Mouse (Mus musculus) small intestine, adult 2 months (tissue): Measurements from ENCODE around the gene Pik3r5. TPM values are rescaled to one million over a fixed set of nuclear protein-coding genes. Genes with fewer than 3 reads are reported as not detected.
A peak's percentile ranks its signal among the peaks of the same experiment; 100 is the strongest.

Source experiments
- H3K27ac ChIP-seq: fragments of 200-500 bp; 2 replicates; pipeline ENCODE4 v1.5.1; 2012; ENCODE audit warnings: low read depth, low read length, control low read depth, inconsistent platforms; ENCODE audit not compliant: insufficient read depth
- H3K27me3 ChIP-seq: fragments of 200-500 bp; 2 replicates; pipeline ENCODE4 v1.6.1; 2012; ENCODE audit warnings: mild to moderate bottlenecking, moderate library complexity, low read length, inconsistent platforms; ENCODE audit not compliant: control insufficient read depth, insufficient read depth
- H3K36me3 ChIP-seq: fragments of 200-500 bp; 2 replicates; pipeline ENCODE4 v1.6.1; 2012; ENCODE audit warnings: mild to moderate bottlenecking, low read length, control low read depth, inconsistent platforms; ENCODE audit not compliant: control insufficient read depth, insufficient read depth
- H3K4me1 ChIP-seq: fragments of 200-500 bp; 2 replicates; pipeline ENCODE4 v1.6.1; 2012; ENCODE audit warnings: low read length, inconsistent platforms, mixed read lengths; ENCODE audit not compliant: control insufficient read depth, insufficient read depth, insufficient read length
- H3K4me3 ChIP-seq: fragments of 200-500 bp; 2 replicates; pipeline ENCODE4 v1.5.1; 2012; ENCODE audit warnings: low read depth, mild to moderate bottlenecking, control low read depth, inconsistent platforms, low read length, moderate library complexity
- CTCF ChIP-seq: fragments of 200-500 bp; IDR thresholded peaks from 2 replicates; pipeline ENCODE4 v1.5.1; 2012; ENCODE audit warnings: low read depth, mild to moderate bottlenecking, control low read depth, inconsistent platforms, low read length, moderate library complexity, mixed read lengths; ENCODE audit not compliant: insufficient replicate concordance, insufficient read length; ENCODE audit errors: extremely low read depth
- POLR2A ChIP-seq: fragments of 200-500 bp; IDR thresholded peaks from 2 replicates; pipeline ENCODE4 v1.6.1; 2012; ENCODE audit warnings: low read depth, mild to moderate bottlenecking, control low read depth, inconsistent platforms, low read length, moderate library complexity
- WGBS: fragments of 180-500 bp; shearing (Covaris S2); methylation state at CpG from one replicate; pipeline ENCODE4 v1.1.7; 2018; 5-methylcytosine and 5-hydroxymethylcytosine counted together
- polyA plus RNA-seq: library from polyadenylated mRNA; depleted of rRNA; stranded (reverse); fragments of >200 nt; gene quantifications from 2 replicates; pipeline ENCODE4 v1.2.3, GENCODE M21; 2012

Gene Pik3r5
- polyA plus RNA-seq, 1 experiment: 8.9 TPM

DNA sequence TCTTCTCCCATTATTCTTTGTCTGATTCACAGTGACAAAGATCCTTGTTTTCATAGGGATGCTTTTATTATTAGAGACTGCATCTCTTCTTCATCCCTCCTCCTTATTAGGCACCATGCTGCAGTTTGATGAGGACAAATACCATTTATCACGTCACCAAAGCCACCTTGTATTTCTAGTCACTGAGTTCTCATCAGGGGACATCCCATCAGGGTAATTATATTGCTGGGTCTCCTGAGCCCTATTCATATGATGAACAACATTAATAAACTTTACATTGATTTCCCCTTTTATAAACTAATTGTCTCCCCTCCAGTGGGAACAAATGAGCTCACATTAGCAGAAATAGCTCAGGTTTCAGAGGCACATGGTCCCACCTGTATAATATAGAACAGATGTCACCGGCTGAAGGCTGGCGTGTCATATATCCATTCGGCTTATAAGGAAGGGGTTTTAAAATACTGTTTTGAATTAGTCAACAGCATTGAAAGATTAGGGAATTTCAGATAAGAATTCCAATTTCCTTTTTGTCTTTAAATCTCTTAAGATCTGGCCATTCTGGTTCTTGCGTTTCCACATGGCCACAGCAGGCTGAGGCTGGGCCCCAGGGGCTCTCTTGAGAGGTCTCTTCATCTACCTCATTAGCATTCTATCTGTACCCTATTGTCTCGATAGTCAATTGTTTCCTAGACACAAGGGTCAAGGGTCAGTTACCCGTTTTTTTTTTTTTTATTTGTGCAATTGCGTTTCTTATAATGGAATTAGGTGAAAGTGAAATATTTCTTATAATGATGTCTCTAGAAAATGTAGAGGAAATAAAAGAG, 6.2 kb upstream of the Pik3r5 start:
- 53% methylated on average over 8 of the region's 8 CpGs for WGBS
- TF ChIP-seq CTCF: no peak
- TF ChIP-seq POLR2A: no peak
- H3K36me3 ChIP-seq: no peaks in the 10 kb centered on the region
- no peak overlapping the region for H3K27ac ChIP-seq
- no peak overlapping the region for H3K4me3 ChIP-seq
- H3K4me1 ChIP-seq: no peaks in the 10 kb centered on the region; the same call in 1 of the 2 replicates
- H3K27me3 ChIP-seq: no peaks in the 10 kb centered on the region

DNA sequence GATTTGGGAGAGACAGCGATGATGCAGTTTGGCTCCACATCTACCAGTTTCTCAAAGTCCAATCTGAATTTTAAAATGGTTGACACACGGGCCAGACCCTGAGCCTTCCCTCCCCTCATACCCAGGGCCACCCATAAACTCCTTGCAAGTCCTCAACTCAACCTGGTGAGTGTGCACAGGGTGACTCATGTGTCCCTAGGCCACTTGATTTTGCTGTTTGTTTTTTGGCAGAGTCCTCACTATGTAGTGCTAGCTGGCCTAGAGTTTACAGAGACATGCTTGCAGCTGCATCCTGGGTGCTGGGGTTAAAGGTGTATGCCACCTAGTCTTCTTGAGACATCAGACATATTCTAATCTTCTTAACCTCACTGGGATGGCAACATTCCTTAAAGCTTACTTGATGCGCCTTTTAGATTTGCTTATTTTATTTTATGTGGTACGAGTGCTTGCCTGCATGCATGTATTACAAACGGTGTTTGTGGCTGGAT, 4.8 kb upstream of the Pik3r5 start:
- Histone ChIP-seq H3K4me1 (no peaks in the 10 kb centered on the region; the same call in 1 of the 2 replicates), H3K27ac (no peak overlapping the region), H3K4me3 (no peak overlapping the region), H3K27me3 (0 out of 2 replicates have a peak, but pooled peaks cover 6% of the 10 kb centered on the region), H3K36me3 (no peaks in the 10 kb centered on the region)
- no peak for TF ChIP-seq POLR2A
- TF ChIP-seq CTCF: no peak
- WGBS: 79% methylated on average over 5 of the region's 5 CpGs

DNA sequence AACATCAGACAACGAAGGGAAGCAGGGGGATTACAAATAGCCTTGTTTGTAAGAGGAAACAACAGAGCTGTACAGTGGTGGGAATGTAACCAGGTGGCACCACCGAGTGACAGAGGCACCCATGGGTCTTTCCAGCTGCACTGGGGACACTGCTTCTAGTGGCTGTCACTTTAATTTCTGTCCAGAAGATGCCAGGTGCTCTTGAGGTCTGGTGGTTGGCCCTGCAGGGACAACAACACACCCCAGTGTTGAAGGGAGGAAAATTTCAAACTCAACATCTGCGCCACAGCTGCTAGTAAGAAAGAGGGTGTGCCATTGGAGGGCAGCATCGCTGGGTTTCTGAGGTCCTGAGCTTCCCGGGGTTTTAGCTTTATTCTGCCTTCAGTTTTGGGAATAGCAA, 1.3 kb upstream of the Pik3r5 start:
- 46% methylated on average over 5 of the region's 5 CpGs for WGBS
- H3K4me3 ChIP-seq: no peak overlapping the region
- H3K4me1 ChIP-seq: no peaks in the 10 kb centered on the region; the same call in 1 of the 2 replicates
- H3K27ac ChIP-seq: peak overlapping the region; percentile 52
- H3K36me3 ChIP-seq: no peaks in the 10 kb centered on the region
- no peak for TF ChIP-seq CTCF
- no peak for TF ChIP-seq POLR2A
- H3K27me3 ChIP-seq: 0 out of 2 replicates have a peak, but pooled peaks cover 6% of the 10 kb centered on the region

DNA sequence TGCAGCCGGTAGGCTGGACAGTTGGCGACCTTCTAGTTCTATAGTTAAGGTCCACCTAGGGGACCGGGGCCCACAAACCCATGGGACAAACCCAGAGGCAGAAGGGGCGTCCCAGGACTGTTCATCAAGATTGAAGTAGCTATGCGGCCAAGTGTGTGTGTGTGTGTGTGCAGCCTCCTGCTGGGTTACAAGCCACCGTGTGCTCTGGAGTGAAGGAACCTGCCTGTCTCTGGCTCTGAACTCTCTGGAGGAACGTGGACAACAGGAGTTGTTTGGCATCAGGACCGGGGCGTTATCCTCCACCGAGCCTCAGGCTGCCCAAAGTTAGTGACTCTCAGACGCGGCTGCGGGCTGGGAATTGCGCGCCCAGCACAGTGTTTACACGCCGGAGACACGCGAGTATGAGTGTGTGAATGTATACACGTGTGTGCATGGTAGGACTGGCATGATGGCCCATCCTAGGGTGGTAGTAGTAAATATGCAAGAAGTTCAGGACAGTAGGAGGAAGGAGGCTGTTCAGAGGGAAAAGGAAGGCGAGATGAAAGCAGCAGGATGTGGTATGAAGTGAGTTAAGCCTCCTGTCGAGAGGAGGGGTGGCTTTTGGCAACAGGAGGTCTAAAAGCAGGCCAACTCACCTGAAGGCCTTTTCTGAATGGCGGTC, 570 bp downstream of the Pik3r5 start:
- TF ChIP-seq CTCF: no peak
- TF ChIP-seq POLR2A: no peak
- whole genome bisulfite sequencing: 22% methylated on average over 23 of the region's 23 CpGs
- H3K27ac ChIP-seq: peak overlapping the region; percentile 18; the same call in 1 of the 2 replicates
- H3K27me3 ChIP-seq: 0 out of 2 replicates have a peak, but pooled peaks cover 6% of the 10 kb centered on the region
- H3K4me1 ChIP-seq: no peaks in the 10 kb centered on the region; the same call in 1 of the 2 replicates
- H3K36me3 ChIP-seq: no peaks in the 10 kb centered on the region
- H3K4me3 ChIP-seq: peak overlapping the region; percentile 65

DNA sequence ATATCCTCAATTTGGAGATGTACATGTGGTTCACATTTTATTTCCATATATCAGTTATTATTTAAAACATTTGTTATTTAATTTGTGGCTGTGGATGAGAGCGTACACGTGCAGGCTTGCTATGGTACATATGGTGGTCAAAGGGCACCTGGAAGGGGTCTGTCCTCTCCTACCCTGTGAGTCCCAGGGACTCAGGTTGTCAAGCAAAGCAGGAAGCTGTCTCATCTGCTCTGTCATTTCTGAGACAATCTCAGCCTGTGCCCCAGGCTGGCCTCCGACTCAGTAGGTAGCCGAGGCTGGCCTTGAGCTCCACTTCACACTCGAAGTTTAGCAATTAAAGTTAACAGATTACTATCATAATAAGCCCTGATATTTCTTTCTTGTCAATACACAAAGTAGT, 1.6 kb downstream of the Pik3r5 start:
- TF ChIP-seq POLR2A: no peak
- no peak for TF ChIP-seq CTCF
- H3K4me1 ChIP-seq: no peaks in the 10 kb centered on the region; the same call in 1 of the 2 replicates
- WGBS: 73% methylated on average over 5 of the region's 5 CpGs
- no peaks in the 10 kb centered on the region for H3K36me3 ChIP-seq
- H3K4me3 ChIP-seq: 0 out of 2 replicates have a peak overlapping the region, but pooled peaks have one; percentile 21
- H3K27me3 ChIP-seq: 0 out of 2 replicates have a peak, but pooled peaks cover 6% of the 10 kb centered on the region
- H3K27ac ChIP-seq: no peak overlapping the region

DNA sequence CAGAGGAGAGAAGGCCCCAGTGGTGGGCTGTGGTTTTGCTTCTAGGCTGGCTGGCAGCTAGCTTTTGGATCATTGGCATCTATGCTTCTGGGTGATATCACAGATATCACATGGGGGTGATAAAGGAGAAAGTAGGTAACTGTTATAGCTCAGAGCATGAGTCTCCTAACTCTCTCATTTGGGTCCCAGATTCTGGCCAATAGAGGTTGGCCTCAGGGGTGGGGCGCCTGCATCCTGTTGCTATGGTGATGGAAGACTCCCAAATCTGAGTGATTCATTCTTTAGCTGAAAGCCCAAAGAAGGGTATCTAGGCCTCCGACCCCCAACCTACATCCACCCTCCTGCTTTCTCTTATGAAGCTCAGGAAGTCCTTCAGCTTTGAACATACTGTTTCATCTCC, 2.8 kb downstream of the Pik3r5 start:
- Histone ChIP-seq H3K4me1 (no peaks in the 10 kb centered on the region; the same call in 1 of the 2 replicates), H3K36me3 (no peaks in the 10 kb centered on the region), H3K4me3 (no peak overlapping the region), H3K27me3 (0 out of 2 replicates have a peak, but pooled peaks cover 6% of the 10 kb centered on the region), H3K27ac (no peak overlapping the region)
- TF ChIP-seq POLR2A (no peak), CTCF (no peak)
- 82% methylated on average over 2 of the region's 2 CpGs for WGBS
